Mouse (Mus musculus): ENCODE data around the gene Ctbp2. TPM values are rescaled to one million over a fixed set of nuclear protein-coding genes. Genes with fewer than 3 reads are reported as not detected.

Gene Ctbp2
- total and polyA plus RNA-seq, 3 experiments = 74.9 to 90.7 TPM; not detected in 1

GRCm38 (mm10) chr7:133123999-133124700 lies at the start of gene Ctbp2 (continued):
- TF ChIP-seq EP300 (IDR thresholded peaks at IDR 0.05; ENCODE audit: low read depth in 1 of 2, low read length in 2 of 2) (0 out of 4 replicates have a peak, but pooled peaks of 1 of the 2 experiments have one; percentile 0), SMC3 (IDR thresholded peaks at IDR 0.05; ENCODE audit: low read depth, low read length) (no peak), KAT2A (conservative IDR thresholded peaks at IDR 0.05; ENCODE audit: low read depth, low read length) (no peak; the same call in 1 of the 2 replicates), MYC (IDR thresholded peaks at IDR 0.05; ENCODE audit: low read depth, low read length) (peak; percentile 89), RAD21 (IDR thresholded peaks at IDR 0.05; ENCODE audit: low read depth, low read length) (no peak)

GRCm38 (mm10) chr7:133171403-133172032 lies 47.4 kb upstream of the Ctbp2 start:
- no peak overlapping the region for H3K4me3 ChIP-seq (ENCODE audit: control insufficient read depth in 1 of 2, insufficient read depth in 1 of 2, low read depth in 2 of 2, low read length in 2 of 2)
- no peaks in the 10 kb centered on the region for H3K79me2 ChIP-seq (ENCODE audit: control insufficient read depth, insufficient read depth, low read length, poor library complexity)
- no peaks in the 10 kb centered on the region for H3K9me3 ChIP-seq (replicated peaks; ENCODE audit: insufficient read depth, low read length)
- H3K9ac ChIP-seq (ENCODE audit: control insufficient read depth, low read depth, low read length, poor library complexity, severe bottlenecking) = no peak overlapping the region
- H3K27me3 ChIP-seq (ENCODE audit: control insufficient read depth in 1 of 2, insufficient read depth in 2 of 2, low read length in 2 of 2) = no peaks in the 10 kb centered on the region
- no peaks in the 10 kb centered on the region for H3K36me3 ChIP-seq (ENCODE audit: control insufficient read depth in 1 of 2, insufficient read depth in 2 of 2, low read length in 2 of 2)
- H3K27ac ChIP-seq (ENCODE audit: control insufficient read depth, low read depth, low read length) = no peak overlapping the region
- H3K4me1 ChIP-seq (ENCODE audit: control insufficient read depth in 1 of 2, insufficient read depth in 2 of 2, low read length in 2 of 2) = no peaks in the 10 kb centered on the region
- DNase-seq (ENCODE audit: low read depth, low spot score) = no peak
- TF ChIP-seq RAD21 (IDR thresholded peaks at IDR 0.05; ENCODE audit: low read depth, low read length) (no peak), MEF2A (IDR thresholded peaks at IDR 0.05; ENCODE audit: extremely low read depth, insufficient replicate concordance, low read depth, low read length, poor library complexity, severe bottlenecking) (no peak), SMC3 (IDR thresholded peaks at IDR 0.05; ENCODE audit: low read depth, low read length) (no peak), CHD2 (IDR thresholded peaks at IDR 0.05; ENCODE audit: low read length) (no peak), POLR2AphosphoS2 (IDR thresholded peaks at IDR 0.05; ENCODE audit: low read length) (no peak), SIN3A (IDR thresholded peaks at IDR 0.05; ENCODE audit: low read length) (no peak), NELFE (IDR thresholded peaks at IDR 0.05; ENCODE audit: low read depth, low read length) (no peak), MAFK (IDR thresholded peaks at IDR 0.05; ENCODE audit: borderline replicate concordance, low read depth, low read length) (no peak), UBTF (IDR thresholded peaks at IDR 0.05; ENCODE audit: borderline replicate concordance, insufficient read depth, low read depth, low read length) (no peak), MYB (IDR thresholded peaks at IDR 0.05; ENCODE audit: low read depth, low read length) (no peak), MYC (IDR thresholded peaks at IDR 0.05; ENCODE audit: low read depth, low read length) (no peak), RCOR1 (IDR thresholded peaks at IDR 0.05; ENCODE audit: low read depth, low read length) (no peak), ZKSCAN1 (IDR thresholded peaks at IDR 0.05; ENCODE audit: low read depth, low read length) (no peak)

- no peak for TF ChIP-seq ZMIZ1 (IDR thresholded peaks at IDR 0.05; ENCODE audit: low read depth, low read length)
- TF ChIP-seq SMC3 (IDR thresholded peaks at IDR 0.05; ENCODE audit: low read depth, low read length) = no peak
- no peak for TF ChIP-seq TAL1 (IDR thresholded peaks at IDR 0.05; ENCODE audit: low read length)
- TF ChIP-seq ZC3H11A (IDR thresholded peaks at IDR 0.05; ENCODE audit: low read depth, low read length) = no peak
These were observed 44.8 kb upstream of the Ctbp2 start for GRCm38 (mm10) chr7:133168928-133169327.

More at GRCm38 (mm10) chr7:133168928-133169327, 44.8 kb upstream of the Ctbp2 start:
- no peaks in the 10 kb centered on the region for H3K27me3 ChIP-seq (ENCODE audit: control insufficient read depth in 1 of 2, insufficient read depth in 2 of 2, low read length in 2 of 2)
- H3K27ac ChIP-seq (ENCODE audit: control insufficient read depth, low read depth, low read length) = no peak overlapping the region
- H3K4me1 ChIP-seq (ENCODE audit: control insufficient read depth in 1 of 2, insufficient read depth in 2 of 2, low read length in 2 of 2) = no peaks in the 10 kb centered on the region
- DNase-seq (ENCODE audit: low read depth, low spot score) = no peak
- H3K9ac ChIP-seq (ENCODE audit: control insufficient read depth, low read depth, low read length, poor library complexity, severe bottlenecking) = no peak overlapping the region
- no peaks in the 10 kb centered on the region for H3K79me2 ChIP-seq (ENCODE audit: control insufficient read depth, insufficient read depth, low read length, poor library complexity)
- H3K36me3 ChIP-seq (ENCODE audit: control insufficient read depth in 1 of 2, insufficient read depth in 2 of 2, low read length in 2 of 2) = no peaks in the 10 kb centered on the region
- H3K9me3 ChIP-seq (replicated peaks; ENCODE audit: insufficient read depth, low read length) = no peaks in the 10 kb centered on the region
- H3K4me3 ChIP-seq (ENCODE audit: control insufficient read depth in 1 of 2, insufficient read depth in 1 of 2, low read depth in 2 of 2, low read length in 2 of 2) = no peak overlapping the region
